Mouse (Mus musculus): ENCODE results near the gene Actl6a.
"Not testable (repeated sequence)": the region's sequence is repeated elsewhere in the genome, so short reads cannot be mapped to it uniquely, and the experiment has no call there.

The Actl6a gene

DNA sequence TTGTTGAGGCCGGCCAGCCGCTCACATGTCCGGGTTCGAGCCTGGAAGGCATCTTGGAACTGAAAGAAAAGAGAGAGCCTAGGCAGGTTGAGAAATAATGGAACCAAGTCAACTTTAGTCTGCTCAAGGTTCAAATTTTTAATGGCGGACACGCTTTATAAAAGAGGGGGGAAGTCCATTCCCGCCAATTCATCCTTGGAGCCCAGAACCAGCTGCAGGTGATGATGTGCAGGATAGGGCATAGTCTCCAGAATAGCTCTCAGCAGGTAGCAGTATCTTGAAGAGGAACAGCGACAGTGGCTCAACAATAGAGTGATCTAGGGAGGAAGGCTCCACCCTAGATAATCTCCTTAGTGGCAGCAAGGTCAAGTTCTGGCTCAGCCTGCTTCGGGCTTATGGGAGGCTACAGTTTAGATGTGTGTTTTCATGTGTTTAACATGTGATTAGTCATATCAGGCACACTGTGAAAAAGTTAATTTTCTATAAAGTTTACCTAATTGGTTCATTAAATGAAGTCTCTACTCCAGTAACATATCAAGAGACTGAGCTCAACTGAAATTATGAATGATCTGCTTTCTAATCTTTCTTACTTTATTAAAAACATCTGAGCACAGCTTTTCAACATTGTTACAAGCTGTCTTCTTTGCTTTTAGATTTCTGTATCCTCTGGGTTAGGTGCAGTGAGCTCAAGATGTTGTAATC lies at the start of gene Actl6a:
Gene Actl6a, plus strand, starts transcription at position 652 of the 702 bp plus-strand sequence.
- in situ Hi-C loops (cut with MboI; ENCODE audit: low sequenced_read_pairs) = not testable (repeated sequence)

DNA sequence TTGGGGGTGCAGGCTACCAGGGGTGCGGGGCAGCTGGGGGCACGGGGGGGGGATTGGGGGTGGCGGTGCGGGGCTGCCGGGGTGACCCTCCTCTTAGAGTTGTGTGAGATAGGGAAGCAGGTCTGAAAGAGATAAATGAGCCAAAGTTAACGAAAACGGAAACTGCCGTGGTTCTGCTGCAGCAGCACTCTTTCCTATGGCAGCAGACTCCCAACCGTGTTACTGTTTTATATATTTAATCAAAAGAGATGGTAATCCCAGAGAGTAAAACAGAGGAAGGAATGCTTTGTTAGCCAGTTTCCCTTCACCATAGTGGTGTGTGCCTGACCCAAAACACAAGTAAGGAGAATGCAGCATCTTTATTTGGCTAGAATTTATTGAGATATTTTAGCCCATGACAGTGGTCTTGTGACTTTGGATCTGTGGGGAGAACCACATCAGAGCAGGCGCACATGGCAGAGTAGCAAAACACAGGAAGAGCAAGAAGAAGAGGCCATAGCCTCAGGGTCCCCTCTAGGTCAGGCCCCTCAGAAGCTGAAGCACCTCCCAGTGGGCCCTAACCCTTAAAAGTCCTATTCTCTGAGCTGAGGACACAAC lies 49.6 kb upstream of the Actl6a start:
- in situ Hi-C loops (cut with MboI; ENCODE audit: low sequenced_read_pairs) = no loop called here

GRCm38 (mm10) chr3:32658401-32658800 lies 47.7 kb upstream of the Actl6a start:
- in situ Hi-C loops (cut with MboI; ENCODE audit: low sequenced_read_pairs) = no loop called here

- in situ Hi-C loops (cut with MboI; ENCODE audit: low sequenced_read_pairs) = no loop called here
These were observed 47.3 kb upstream of the Actl6a start for GRCm38 (mm10) chr3:32658821-32659220.

- in situ Hi-C loops (cut with MboI; ENCODE audit: low sequenced_read_pairs) = no loop called here
These were observed 46.6 kb upstream of the Actl6a start for GRCm38 (mm10) chr3:32659506-32659905.

- in situ Hi-C loops (cut with MboI; ENCODE audit: low sequenced_read_pairs) = no loop called here
These were observed 45.8 kb upstream of the Actl6a start for GRCm38 (mm10) chr3:32660276-32660675.

DNA sequence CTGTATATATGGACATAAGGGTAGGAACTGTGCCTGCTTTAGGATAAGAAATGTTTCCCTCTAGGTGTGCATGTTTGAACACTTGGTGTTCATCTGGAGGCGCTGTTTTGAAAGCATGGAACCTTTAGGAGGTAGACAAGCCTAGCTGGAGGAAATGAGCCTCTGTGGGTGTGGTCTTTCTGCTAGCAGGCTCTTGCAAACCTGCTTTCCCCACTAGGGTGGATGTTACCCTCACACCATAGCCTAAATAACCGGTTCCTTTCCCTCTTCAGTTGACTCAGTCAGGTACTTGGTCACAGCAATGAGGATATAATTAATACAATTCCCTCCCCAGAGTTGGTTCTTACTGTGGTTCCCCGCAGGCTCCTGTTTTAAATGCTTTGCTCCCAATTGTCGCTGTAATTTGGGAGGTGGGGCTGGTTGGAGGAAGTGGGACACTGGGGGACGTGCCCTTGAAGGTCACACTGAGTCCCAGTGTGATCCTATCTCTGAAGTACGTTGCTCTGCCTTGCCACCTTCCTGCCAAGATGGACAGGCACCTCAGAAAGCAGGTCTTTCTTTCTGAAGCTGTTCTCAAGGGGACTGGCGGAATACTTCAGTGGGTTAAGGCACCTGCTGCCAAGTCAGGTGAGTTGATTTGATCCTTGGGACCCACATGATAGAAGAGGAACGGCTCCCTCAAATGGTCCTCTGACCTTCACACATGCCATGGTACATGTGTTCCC lies 45.1 kb upstream of the Actl6a start:
- in situ Hi-C loops (cut with MboI; ENCODE audit: low sequenced_read_pairs) = no loop called here

DNA sequence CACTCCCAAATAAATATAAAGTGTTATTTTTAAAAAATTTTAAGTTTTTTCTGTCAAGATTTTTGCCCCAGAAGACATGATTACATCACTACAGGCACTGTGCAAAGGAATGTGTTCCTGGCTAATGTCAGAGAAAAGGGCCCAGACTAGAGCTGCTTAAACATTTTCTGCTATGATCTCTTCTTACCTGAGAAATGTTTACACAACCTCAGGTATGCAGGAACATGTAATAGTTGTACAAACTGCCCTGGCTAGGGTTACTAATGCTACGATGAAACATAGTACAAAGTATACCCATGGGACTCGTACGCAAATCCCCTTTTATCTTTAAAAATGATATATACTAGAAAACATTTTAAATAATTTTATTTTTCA lies 44.6 kb upstream of the Actl6a start:
- in situ Hi-C loops (cut with MboI; ENCODE audit: low sequenced_read_pairs) = no loop called here

DNA sequence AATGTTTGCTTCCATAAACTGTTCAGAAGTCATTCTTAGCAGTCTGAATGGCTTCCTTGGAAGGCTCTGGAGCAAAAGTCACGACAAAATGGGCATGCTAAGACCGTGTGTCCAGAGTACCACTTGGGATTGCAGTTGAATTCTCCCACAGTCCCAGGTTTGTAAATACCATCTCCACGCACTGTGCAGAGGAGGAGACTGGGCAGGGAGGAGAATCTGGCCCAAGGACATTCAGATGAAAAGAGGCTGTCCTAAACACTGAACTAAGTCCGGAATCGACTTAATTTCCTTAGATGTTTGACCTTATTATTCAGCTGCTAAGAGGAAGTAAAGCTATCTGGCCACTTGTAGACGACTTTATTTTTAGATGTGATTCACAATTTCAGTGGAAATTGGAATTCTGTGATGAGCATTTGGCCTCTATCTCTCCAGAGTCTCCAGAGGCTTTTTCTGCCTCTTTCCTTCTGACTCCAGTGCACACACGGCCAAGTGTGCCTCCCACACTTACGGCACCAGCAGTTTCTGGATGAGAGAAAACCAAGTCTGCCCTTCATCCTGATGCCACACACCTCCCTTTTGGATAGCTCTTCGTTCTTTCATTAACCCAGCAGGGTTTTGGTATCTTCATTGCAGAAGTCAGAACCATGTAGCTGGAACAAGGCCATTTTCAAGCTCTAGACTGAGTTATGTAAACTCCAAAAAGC lies 37.7 kb upstream of the Actl6a start:
- in situ Hi-C loops (cut with MboI; ENCODE audit: low sequenced_read_pairs) = no loop called here

- in situ Hi-C loops (cut with MboI; ENCODE audit: low sequenced_read_pairs) = no loop called here
These were observed 36.9 kb upstream of the Actl6a start for GRCm38 (mm10) chr3:32669211-32669610.

- in situ Hi-C loops (cut with MboI; ENCODE audit: low sequenced_read_pairs) = no loop called here
These were observed 35.9 kb upstream of the Actl6a start for GRCm38 (mm10) chr3:32670196-32670595.

- in situ Hi-C loops (cut with MboI; ENCODE audit: low sequenced_read_pairs) = no loop called here
These were observed 32.9 kb upstream of the Actl6a start for GRCm38 (mm10) chr3:32673151-32673550.

DNA sequence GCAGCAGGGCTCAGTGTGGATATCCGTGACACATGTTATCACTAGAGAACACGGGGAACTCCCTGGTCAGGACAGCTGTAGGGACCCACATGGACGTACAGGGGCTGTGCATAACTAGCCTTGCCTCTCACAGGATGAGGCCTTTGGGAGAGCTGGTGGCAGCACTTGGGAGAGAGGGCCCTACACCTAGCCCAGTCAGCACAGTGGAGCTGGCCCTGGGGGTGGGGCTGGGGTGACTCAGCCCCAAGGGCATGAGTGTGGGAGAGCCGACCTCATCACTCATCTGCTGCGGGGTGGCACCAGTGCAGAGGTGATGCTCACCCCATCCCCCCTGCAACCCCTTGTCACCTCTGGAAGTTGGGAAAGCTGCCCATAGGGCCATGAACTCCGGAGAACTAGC lies 29.7 kb upstream of the Actl6a start:
- in situ Hi-C loops (cut with MboI; ENCODE audit: low sequenced_read_pairs) = loop anchor here (25.0 kb wide), 1 partner anchor 339 kb away; no protein-coding TSS in a partner anchor

- in situ Hi-C loops (cut with MboI; ENCODE audit: low sequenced_read_pairs) = loop anchor here (25.0 kb wide), 1 partner anchor 346 kb away; no protein-coding TSS in a partner anchor
These were observed 23.1 kb upstream of the Actl6a start for GRCm38 (mm10) chr3:32682910-32683531.

DNA sequence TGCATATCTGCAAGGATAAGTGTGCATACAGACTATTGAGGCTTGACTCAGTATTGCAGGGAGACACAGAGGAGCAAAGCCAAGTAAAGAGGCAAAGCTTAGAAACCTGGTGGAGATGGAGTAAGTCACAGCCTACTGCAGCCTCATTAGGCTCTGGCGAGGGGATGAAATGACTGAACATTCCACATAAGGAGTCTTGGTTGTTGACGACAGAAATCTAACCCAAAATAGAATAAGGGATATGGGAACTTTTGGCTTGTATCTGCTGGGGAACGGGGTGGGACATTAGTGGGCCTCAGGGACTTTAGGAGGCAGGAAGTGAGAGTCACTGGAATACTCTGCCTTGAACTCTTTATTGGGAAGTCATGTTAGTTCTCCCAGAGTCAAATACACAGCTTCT lies 21.5 kb upstream of the Actl6a start:
- in situ Hi-C loops (cut with MboI; ENCODE audit: low sequenced_read_pairs) = loop anchor here (25.0 kb wide), 1 partner anchor 347 kb away; no protein-coding TSS in a partner anchor

DNA sequence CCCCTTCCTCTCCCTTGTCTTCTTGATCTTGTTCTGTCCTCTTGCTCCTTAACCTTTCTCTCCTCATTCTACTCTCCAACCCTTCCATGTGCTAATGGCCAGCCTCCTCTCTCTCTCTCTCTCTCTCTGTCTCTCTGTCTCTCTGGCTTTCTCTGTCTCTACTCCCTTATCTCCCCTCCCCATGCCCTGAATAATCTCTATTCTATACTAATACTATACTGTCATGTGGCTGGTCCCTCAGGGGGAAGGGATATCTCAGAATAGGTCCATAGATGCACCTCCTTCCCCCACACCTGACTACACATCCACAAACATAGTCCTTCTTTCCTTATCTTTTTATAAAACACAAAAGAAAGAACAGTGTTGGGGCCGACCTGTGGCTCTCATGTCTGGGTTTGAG lies 19.6 kb upstream of the Actl6a start:
- in situ Hi-C loops (cut with MboI; ENCODE audit: low sequenced_read_pairs) = loop anchor here (25.0 kb wide), 1 partner anchor 349 kb away; no protein-coding TSS in a partner anchor

DNA sequence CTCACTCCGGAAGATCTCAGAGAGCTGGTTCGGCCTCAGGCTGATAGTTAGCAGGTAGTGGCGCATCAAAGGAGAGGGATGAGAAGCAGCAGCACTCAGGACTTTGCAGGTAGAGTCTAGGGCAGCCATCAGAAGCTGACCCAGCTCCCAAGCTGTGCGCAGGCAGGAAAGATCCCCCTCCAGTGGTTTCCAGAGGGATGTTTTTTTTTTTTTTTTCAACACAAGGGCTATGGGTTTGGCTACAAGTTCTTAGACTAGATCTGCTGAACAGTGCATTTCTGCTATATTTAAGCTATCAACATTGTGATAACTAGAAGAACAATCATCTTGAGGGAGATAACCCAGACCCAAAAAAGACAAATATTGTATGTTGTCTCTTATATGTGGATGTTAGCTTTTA lies 18.9 kb upstream of the Actl6a start:
- in situ Hi-C loops (cut with MboI; ENCODE audit: low sequenced_read_pairs) = loop anchor here (25.0 kb wide), 1 partner anchor 350 kb away; no protein-coding TSS in a partner anchor

DNA sequence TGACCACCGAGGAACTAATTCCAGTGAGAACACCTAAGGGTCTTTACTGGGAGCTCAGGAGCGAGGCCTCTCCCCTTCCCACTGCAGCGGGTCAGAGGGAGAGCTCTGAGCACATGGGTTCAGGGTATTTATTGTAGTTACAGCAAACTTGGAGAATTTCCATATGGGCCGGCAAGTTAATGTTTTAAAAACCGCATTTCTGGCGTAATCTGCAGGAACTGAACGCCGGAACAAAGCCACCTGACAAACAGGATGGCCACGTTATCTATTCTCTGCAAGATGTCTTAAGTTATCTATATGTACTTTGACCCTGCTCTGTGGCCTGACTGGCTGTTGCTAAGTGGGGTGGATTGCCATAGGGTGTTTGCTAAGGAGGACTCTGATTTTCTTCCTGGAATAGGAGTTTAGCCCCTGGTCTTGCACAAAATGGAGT lies 16.5 kb upstream of the Actl6a start:
- in situ Hi-C loops (cut with MboI; ENCODE audit: low sequenced_read_pairs) = loop anchor here (25.0 kb wide), 1 partner anchor 352 kb away; no protein-coding TSS in a partner anchor

- in situ Hi-C loops (cut with MboI; ENCODE audit: low sequenced_read_pairs) = loop anchor here (25.0 kb wide), 1 partner anchor 353 kb away; no protein-coding TSS in a partner anchor
These were observed 16.1 kb upstream of the Actl6a start for GRCm38 (mm10) chr3:32690008-32690407.

DNA sequence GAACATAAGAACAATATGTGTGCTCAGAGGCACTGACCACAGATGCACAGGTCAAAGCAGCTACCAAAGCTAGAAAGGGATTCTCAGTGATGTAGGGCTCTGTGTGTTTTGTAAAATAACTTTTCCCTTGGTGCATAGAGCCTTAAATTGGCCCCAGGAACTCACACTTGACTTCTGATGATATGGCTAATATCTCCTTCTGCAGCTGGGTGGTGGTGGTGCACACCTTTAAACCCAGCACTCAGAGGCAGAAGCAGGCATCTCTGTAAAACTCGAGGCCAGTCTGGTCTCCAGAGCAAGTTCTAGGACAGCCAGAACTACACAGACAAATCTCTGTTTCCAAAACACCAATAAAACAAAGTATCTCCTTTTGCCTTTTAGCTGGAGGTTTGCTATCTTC lies 15.2 kb upstream of the Actl6a start:
- in situ Hi-C loops (cut with MboI; ENCODE audit: low sequenced_read_pairs) = loop anchor here (25.0 kb wide), 1 partner anchor 354 kb away; no protein-coding TSS in a partner anchor
